Mouse (Mus musculus) stomach, embryonic 14.5 days (tissue): ENCODE data around the gene Lpar3. TPM values are rescaled to one million over a fixed set of nuclear protein-coding genes. Genes with fewer than 3 reads are reported as not detected.

Experiments
- ATAC-seq: fragments of 200-750 bp; cut with Nextera tagmentation; 2 replicates; pipeline ENCODE4 v1.8.0; 2017; ENCODE audit warnings: low read depth, moderate TSS enrichment; ENCODE audit not compliant: insufficient number of reproducible peaks, insufficient read depth, low FRiP score
- H3K27ac ChIP-seq: fragments of 300-500 bp; sonication (generic); 2 replicates; pipeline ENCODE4 v1.5.1; 2014; ENCODE audit warnings: mild to moderate bottlenecking, low read length, moderate library complexity, mixed read lengths
- H3K27me3 ChIP-seq: fragments of 300-500 bp; sonication (generic); 2 replicates; pipeline ENCODE4 v1.6.1; 2014; ENCODE audit warnings: low read length, control low read depth, mixed read lengths; ENCODE audit not compliant: control insufficient read depth, insufficient read depth
- H3K36me3 ChIP-seq: fragments of 300-500 bp; sonication (generic); 2 replicates; pipeline ENCODE4 v1.6.1; 2014; ENCODE audit warnings: mild to moderate bottlenecking, control low read depth, low read length, moderate library complexity, mixed read lengths; ENCODE audit not compliant: control insufficient read depth, insufficient read depth
- H3K4me1 ChIP-seq: fragments of 300-500 bp; sonication (generic); 2 replicates; pipeline ENCODE4 v1.6.1; 2014; ENCODE audit warnings: low read length, control low read depth, mixed read lengths; ENCODE audit not compliant: control insufficient read depth, insufficient read depth
- H3K4me2 ChIP-seq: fragments of 300-500 bp; sonication (generic); replicated peaks from 2 replicates; pipeline ENCODE4 v1.6.1; 2014; ENCODE audit warnings: low read depth, low read length, control low read depth
- H3K4me3 ChIP-seq: fragments of 300-500 bp; sonication (generic); 2 replicates; pipeline ENCODE4 v1.5.1; 2014; ENCODE audit warnings: low read depth, low read length, control low read depth
- H3K9ac ChIP-seq: fragments of 300-500 bp; sonication (generic); replicated peaks from 2 replicates; pipeline ENCODE4 v1.6.1; 2014; ENCODE audit warnings: low read depth, mild to moderate bottlenecking, control low read depth, low read length, moderate library complexity, mixed read lengths
- H3K9me3 ChIP-seq: fragments of 300-500 bp; sonication (generic); 2 replicates; pipeline ENCODE4 v1.6.1; 2016; ENCODE audit warnings: low read depth, low read length, control low read depth; ENCODE audit not compliant: control insufficient read depth
- WGBS: fragments of 180-500 bp; shearing (Covaris S2); extraction: QIAGEN DNeasy Blood & Tissue Kit; methylation state at CpG from one replicate; pipeline ENCODE4 v1.1.7; 2014; 5-methylcytosine and 5-hydroxymethylcytosine counted together
- polyA plus RNA-seq: library from polyadenylated mRNA; unstranded; fragments of >200 nt; fragmentation: Nextera tagmentation; extraction: Ambion mirVana; gene quantifications from 2 replicates; pipeline ENCODE4 v1.2.1, GENCODE M21; 2014

The Lpar3 gene
- polyA plus RNA-seq, 1 experiment from 2014 or later = 1.2 TPM

DNA sequence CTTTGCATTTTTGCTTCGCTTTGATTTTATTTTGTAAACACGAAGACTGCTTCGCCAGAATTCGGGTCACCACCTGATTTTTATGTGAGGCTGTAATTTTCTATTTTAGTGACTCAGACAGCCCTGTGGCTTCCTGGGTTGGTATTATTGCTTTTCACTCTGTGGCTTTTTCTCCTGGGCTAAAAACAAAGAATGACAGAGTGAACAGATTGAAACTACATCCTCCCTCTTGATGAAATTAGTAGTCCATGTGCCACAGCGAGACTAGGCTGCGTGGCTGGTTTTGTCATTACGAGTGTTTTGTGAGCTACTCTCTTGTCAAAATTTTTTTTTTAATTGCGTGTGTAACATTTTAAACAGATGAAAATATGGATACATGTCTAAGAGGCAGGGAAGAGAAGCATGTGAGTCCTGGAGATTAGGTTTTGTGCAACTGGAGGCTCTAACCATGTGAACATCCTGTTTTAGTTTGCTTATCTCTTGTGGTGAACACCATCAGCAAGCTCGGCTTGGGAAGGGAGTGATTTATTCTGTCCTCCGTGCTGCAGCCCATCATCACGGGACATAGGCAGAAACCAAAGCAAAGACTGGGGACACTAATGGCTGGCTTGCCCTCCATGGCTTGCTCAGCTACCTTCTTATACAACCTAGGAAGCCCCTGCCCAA is 54.7 kb downstream of the Lpar3 start:
- no peak overlapping the region for H3K4me3 ChIP-seq

DNA sequence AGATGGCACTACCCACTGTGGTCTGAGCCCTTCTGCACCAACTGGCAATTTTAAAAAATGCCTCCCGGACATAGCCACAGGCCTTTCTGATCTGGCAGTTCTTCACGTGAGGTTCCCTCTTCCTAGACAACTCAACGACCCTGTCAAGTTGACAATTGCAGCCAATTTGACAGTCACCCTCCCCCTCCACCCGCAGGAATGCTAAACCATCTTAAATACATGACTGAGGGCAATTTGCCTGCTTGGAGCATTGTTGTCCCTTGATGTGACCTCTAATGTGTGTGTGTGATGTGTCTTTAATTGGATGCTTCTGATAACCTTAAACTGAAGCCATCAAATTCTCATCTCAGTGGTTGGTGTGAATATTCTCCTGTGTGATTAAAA is 55.3 kb downstream of the Lpar3 start:
- Histone ChIP-seq H3K4me1 (no peaks in the 10 kb centered on the region), H3K27ac (no peak overlapping the region), H3K9ac (no peak overlapping the region), H3K4me2 (no peak overlapping the region), H3K9me3 (no peaks in the 10 kb centered on the region), H3K27me3 (no peaks in the 10 kb centered on the region), H3K36me3 (no peaks in the 10 kb centered on the region), H3K4me3 (no peak overlapping the region)
- 35% methylated on average over 4 of the region's 4 CpGs for WGBS
- no peak for ATAC-seq

More for the DNA sequence above, 54.7 kb downstream of the Lpar3 start:
- Histone ChIP-seq H3K4me1 (no peaks in the 10 kb centered on the region), H3K27ac (no peak overlapping the region), H3K9ac (no peak overlapping the region), H3K9me3 (no peaks in the 10 kb centered on the region), H3K36me3 (no peaks in the 10 kb centered on the region), H3K4me2 (no peak overlapping the region), H3K27me3 (no peaks in the 10 kb centered on the region)
- WGBS = 66% methylated on average over 11 of the region's 11 CpGs
- ATAC-seq = no peak

DNA sequence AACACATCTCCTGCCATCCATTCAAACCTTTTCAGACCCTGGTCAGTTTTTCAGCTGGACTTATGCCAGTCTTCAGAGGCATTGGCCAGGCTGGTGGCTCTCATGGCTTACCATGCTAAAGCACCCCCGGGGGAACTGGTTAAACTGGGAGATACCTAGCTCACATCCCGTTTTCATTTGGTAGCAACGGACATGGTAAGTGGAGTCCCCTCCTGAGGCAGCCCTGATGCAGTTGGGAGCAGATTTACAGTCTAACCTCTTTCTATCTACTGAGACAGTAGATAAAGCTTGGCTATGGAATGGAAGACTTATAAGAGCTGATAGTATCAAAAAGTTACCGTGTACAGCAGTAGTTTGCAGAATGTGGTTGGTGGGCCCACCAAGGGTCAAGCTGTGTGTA is 56.2 kb downstream of the Lpar3 start:
- no peak overlapping the region for H3K27ac ChIP-seq
- H3K27me3 ChIP-seq = no peaks in the 10 kb centered on the region
- H3K4me1 ChIP-seq = no peaks in the 10 kb centered on the region
- no peak for ATAC-seq
- WGBS = 93% methylated on average over 4 of the region's 4 CpGs
- H3K36me3 ChIP-seq = no peaks in the 10 kb centered on the region
- H3K4me3 ChIP-seq = no peak overlapping the region
- no peaks in the 10 kb centered on the region for H3K9me3 ChIP-seq
- no peak overlapping the region for H3K9ac ChIP-seq
- no peak overlapping the region for H3K4me2 ChIP-seq

DNA sequence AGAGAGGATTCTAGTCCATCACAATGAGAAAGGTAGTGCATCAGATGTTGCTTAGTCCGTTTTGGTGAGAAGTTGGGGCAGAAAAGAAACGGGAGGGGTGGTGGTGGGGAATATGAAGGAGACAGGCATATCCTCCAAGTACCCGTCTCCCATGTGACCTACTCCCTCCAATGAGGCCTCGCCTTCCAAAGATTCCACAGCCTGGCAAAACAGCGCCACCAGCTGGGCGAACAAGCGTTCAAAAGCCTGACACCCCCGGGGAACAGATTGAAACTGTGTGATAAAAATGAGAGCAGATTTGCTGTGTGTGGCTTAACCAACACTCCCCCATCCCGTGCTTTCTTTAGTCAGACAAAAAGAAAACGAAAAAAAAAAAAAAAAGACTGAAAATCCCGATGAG is 56.7 kb downstream of the Lpar3 start:
- Histone ChIP-seq H3K36me3 (no peaks in the 10 kb centered on the region), H3K27ac (no peak overlapping the region), H3K27me3 (no peaks in the 10 kb centered on the region), H3K4me2 (no peak overlapping the region), H3K9ac (no peak overlapping the region), H3K4me1 (no peaks in the 10 kb centered on the region), H3K9me3 (no peaks in the 10 kb centered on the region), H3K4me3 (no peak overlapping the region)
- ATAC-seq = no peak
- 77% methylated on average over 11 of the region's 11 CpGs for WGBS

DNA sequence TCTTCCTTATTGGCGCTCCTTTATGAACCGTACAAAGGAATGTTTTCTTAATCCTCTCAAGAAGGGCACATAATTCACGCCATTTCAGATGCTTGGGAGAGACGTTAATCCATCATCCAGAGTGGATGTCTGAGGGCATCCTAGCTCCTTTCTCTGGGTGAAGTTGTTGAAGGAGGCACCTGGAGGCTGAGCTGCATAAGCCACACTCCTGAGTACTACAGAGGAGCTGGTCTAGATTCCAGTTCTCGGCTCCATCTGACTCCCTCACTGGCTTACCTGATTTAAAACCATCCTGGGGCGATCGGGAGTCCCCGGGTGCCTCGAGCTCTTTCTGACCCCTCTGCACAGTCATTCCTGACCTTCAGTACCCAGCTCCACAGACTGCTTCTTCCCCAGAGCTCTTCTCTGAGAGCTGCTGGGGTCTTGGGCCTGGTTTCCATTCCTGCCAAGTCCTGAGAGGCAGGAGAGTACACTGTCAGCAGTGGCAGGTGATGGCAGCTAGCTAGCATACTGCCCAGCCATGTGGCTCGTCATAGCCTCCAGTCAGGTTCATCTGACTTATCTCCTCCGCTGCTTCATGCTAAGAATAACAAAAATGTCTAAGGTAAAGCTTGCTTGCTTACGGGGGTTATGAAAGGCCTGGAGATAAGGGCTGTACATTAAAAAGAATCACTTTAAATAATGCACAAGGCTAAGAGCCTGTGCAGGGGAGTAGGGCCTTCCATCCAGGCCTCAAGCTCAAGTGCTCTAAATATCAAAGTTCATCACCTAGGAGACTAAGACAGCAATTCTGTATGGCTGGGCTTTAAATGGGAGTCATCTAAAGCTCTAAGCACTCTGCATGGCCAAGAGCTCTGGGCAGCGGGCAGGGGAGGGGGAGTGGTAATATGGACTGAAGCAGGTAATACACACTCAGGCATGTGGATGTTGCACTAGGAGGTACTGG is 57.7 kb downstream of the Lpar3 start:
- ATAC-seq = peak; percentile 42; the same call in 1 of the 2 replicates
- 48% methylated on average over 13 of the region's 13 CpGs for WGBS
- Histone ChIP-seq H3K4me2 (no peak overlapping the region), H3K9me3 (no peaks in the 10 kb centered on the region), H3K4me3 (no peak overlapping the region), H3K36me3 (no peaks in the 10 kb centered on the region), H3K27me3 (no peaks in the 10 kb centered on the region), H3K9ac (no peak overlapping the region), H3K4me1 (no peaks in the 10 kb centered on the region), H3K27ac (no peak overlapping the region)

DNA sequence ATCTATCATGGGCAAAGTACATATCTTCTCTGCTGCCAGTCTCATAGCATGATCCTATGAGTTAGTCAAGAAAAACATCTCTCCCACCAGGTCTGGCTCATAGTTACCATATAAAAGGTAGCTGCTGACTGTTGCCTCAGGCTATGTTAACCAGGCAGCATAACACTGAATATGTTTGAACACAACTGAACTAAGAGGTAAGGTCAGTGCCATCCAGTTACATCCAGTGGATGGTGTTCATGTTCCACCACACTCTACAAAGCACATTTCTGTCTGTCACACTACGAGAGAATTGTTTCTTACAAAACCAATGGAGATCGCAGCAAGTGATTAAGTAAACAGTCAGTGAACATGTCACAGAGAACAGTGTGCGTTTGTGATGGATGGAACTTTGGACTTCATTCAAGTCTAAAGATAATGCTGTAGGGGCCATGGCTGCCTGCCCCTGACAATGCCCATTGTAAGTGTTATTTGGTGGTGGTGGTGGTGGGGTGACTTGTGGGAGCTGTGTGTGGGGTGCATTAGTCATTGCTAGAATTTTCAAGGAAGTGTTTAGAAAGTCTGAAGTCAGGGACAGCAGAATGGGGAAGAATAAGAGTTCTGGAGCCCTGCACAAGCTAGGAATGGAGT is 63.1 kb downstream of the Lpar3 start:
- no peaks in the 10 kb centered on the region for H3K36me3 ChIP-seq
- H3K27me3 ChIP-seq = no peaks in the 10 kb centered on the region
- H3K4me3 ChIP-seq = no peak overlapping the region
- H3K27ac ChIP-seq = no peak overlapping the region
- 31% methylated on average over 3 of the region's 3 CpGs for WGBS
- ATAC-seq = no peak
- H3K4me1 ChIP-seq = no peaks in the 10 kb centered on the region
- no peak overlapping the region for H3K9ac ChIP-seq
- no peak overlapping the region for H3K4me2 ChIP-seq
- H3K9me3 ChIP-seq = no peaks in the 10 kb centered on the region

DNA sequence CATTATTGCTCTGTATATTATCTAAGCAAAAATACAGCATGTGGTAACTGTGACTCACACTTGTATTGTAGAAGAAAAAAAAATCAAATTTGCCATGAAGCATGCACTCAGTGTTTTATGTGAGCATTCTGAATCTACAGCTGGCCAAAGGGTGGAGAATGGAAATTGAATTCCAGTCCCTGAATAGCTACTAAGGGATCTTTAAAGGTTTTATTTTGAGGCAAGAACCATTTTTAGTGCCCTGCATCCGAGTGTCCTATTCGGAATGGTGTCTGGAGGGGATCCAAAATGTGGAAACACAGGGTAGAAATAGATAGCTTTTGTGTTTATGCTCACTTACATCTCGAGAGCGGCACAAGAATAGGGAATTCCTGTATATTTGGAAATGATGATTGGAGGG is 65.4 kb downstream of the Lpar3 start:
- WGBS = 62% methylated on average over 4 of the region's 4 CpGs
- H3K9ac ChIP-seq = no peak overlapping the region
- H3K27me3 ChIP-seq = no peaks in the 10 kb centered on the region
- no peaks in the 10 kb centered on the region for H3K36me3 ChIP-seq
- no peak overlapping the region for H3K4me3 ChIP-seq
- no peaks in the 10 kb centered on the region for H3K4me1 ChIP-seq
- ATAC-seq = no peak
- H3K9me3 ChIP-seq = no peaks in the 10 kb centered on the region
- H3K4me2 ChIP-seq = no peak overlapping the region
- H3K27ac ChIP-seq = no peak overlapping the region

DNA sequence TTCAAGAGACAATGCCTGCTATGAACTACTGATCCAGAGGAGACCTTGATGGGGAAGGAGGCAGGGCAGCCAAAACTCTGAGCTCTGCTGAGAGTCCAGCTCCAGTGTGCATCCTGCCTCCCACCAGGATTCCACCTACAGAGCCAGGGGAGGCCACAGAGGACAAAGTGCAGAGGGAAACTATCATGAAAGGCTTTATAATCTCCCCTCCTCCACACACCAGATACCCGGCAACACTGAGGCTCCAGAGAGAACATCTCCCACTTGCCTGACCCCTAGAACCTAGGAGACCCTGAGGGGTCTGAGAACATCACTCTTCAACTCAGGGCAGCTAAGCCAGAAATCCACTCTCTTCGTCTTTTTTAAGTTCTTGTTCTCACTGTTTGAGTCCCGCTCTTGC is 71.2 kb downstream of the Lpar3 start:
- H3K9me3 ChIP-seq = no peaks in the 10 kb centered on the region
- H3K27ac ChIP-seq = no peak overlapping the region
- no peak for ATAC-seq
- no peaks in the 10 kb centered on the region for H3K4me1 ChIP-seq
- 52% methylated on average over 3 of the region's 3 CpGs for WGBS
- H3K9ac ChIP-seq = no peak overlapping the region
- no peaks in the 10 kb centered on the region for H3K36me3 ChIP-seq
- no peaks in the 10 kb centered on the region for H3K27me3 ChIP-seq
- no peak overlapping the region for H3K4me3 ChIP-seq
- H3K4me2 ChIP-seq = no peak overlapping the region
